Mouse (Mus musculus) hindbrain, embryonic 15.5 days (tissue): ENCODE results near the gene Igf2bp2. TPM values are rescaled to one million over a fixed set of nuclear protein-coding genes. Genes with fewer than 3 reads are reported as not detected.
A peak's percentile ranks its signal among the peaks of the same experiment; 100 is the strongest.

Experiments
- ATAC-seq: fragments of 200-750 bp; cut with Nextera tagmentation; 2 replicates; pipeline ENCODE4 v1.8.0; 2017; ENCODE audit warnings: low read depth, moderate number of reproducible peaks, moderate TSS enrichment; ENCODE audit not compliant: low FRiP score
- H3K27ac ChIP-seq: fragments of 300-500 bp; sonication (generic); replicated peaks from 2 replicates; pipeline ENCODE4 v1.5.1; 2015; ENCODE audit warnings: mild to moderate bottlenecking, inconsistent platforms
- H3K27me3 ChIP-seq: fragments of 300-500 bp; sonication (generic); 2 replicates; pipeline ENCODE4 v1.6.1; 2015; ENCODE audit warnings: control low read depth, inconsistent platforms
- H3K36me3 ChIP-seq: fragments of 300-500 bp; sonication (generic); 2 replicates; pipeline ENCODE4 v1.6.1; 2015; ENCODE audit warnings: control low read depth, inconsistent platforms
- H3K4me1 ChIP-seq: fragments of 300-500 bp; sonication (generic); replicated peaks from 2 replicates; pipeline ENCODE4 v1.6.1; 2015; ENCODE audit warnings: control low read depth, inconsistent platforms
- H3K4me2 ChIP-seq: fragments of 300-500 bp; sonication (generic); 2 replicates; pipeline ENCODE4 v1.6.1; 2015; ENCODE audit warnings: moderate library complexity, mild to moderate bottlenecking, inconsistent platforms
- H3K4me3 ChIP-seq: fragments of 300-500 bp; sonication (generic); 2 replicates; pipeline ENCODE4 v1.5.1; 2015; ENCODE audit warnings: mild to moderate bottlenecking, inconsistent platforms
- H3K9ac ChIP-seq: fragments of 300-500 bp; sonication (generic); 2 replicates; pipeline ENCODE4 v1.6.1; 2015; ENCODE audit warnings: inconsistent platforms
- H3K9me3 ChIP-seq: fragments of 300-500 bp; sonication (generic); 2 replicates; pipeline ENCODE4 v1.6.1; 2016; ENCODE audit warnings: control low read depth, inconsistent platforms
- WGBS: fragments of 180-500 bp; shearing (Covaris S2); methylation state at CpG from one replicate; pipeline ENCODE4 v1.1.7; 2015; 5-methylcytosine and 5-hydroxymethylcytosine counted together
- polyA plus RNA-seq: library from polyadenylated mRNA; unstranded; fragments of >200 nt; fragmentation: Nextera tagmentation; extraction: Ambion mirVana; gene quantifications from 2 replicates; pipeline ENCODE4 v1.2.1, GENCODE M21; 2015

Igf2bp2 gene
- polyA plus RNA-seq, 1 experiment from 2014 or later = 20.3 TPM

DNA sequence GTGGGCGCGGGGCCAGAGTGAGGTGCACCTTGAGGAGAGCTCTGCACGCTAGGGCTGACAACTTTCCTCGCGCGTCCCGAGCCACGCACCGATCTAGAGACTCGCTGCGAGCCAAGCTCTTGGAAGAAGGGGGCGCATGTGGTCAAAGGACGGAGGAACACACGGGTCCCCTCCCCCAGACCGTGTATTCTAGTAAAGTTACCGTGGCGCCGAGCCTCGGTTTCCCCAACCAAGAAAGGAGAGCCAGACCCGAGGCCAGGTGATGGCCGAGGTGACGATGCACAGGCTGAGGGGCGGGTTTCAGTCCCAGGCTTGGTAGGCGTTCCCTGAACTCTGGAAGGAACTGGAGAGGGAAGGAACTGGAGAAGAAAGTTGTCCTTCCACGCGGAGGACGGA lies 355 bp upstream of the Igf2bp2 start:
- Histone ChIP-seq H3K36me3 (no peaks in the 10 kb centered on the region), H3K9me3 (no peaks in the 10 kb centered on the region), H3K27me3 (no peaks in the 10 kb centered on the region), H3K4me1 (peaks cover 26% of the 10 kb centered on the region), H3K27ac (peak overlapping the region; percentile 78), H3K4me2 (peak overlapping the region; percentile 93), H3K9ac (peak overlapping the region; percentile 82), H3K4me3 (peak overlapping the region; percentile 100)
- peak; percentile 74 for ATAC-seq
- WGBS = 0% methylated on average over 27 of the region's 27 CpGs

DNA sequence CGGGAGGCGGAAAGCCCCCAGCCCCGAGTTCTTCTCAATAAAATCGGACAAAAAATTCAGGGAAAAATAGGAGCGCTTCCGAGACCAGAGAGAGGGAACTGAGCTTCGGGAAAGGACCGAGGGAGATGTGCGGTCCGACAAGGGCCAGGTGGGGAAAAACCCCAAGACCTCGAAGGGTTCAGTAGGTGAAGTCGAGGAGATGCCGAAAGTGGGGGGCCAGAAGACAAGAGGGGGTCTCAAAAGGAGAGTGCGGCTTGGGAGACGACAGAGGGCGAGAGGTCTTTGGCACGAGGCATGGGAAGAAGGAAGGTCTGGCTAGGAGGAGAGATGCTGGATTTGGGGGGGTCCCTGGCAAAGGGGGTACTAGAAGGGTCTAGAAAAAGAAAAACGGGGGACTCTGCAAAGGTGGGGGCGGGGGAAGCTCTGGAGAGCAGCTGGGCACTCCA lies 1.0 kb downstream of the Igf2bp2 start:
- Histone ChIP-seq H3K4me1 (peaks cover 26% of the 10 kb centered on the region), H3K9me3 (no peaks in the 10 kb centered on the region), H3K27ac (peak overlapping the region; percentile 78), H3K27me3 (no peaks in the 10 kb centered on the region), H3K4me2 (peak overlapping the region; percentile 93), H3K36me3 (no peaks in the 10 kb centered on the region), H3K4me3 (peak overlapping the region; percentile 100), H3K9ac (peak overlapping the region; percentile 82)
- under 1% methylated on average over 19 of the region's 19 CpGs for WGBS
- peak; percentile 15; the same call in 1 of the 2 replicates for ATAC-seq

- Histone ChIP-seq H3K4me3 (peak overlapping the region; percentile 100), H3K27ac (peak overlapping the region; percentile 78), H3K36me3 (no peaks in the 10 kb centered on the region), H3K27me3 (no peaks in the 10 kb centered on the region), H3K9ac (peak overlapping the region; percentile 82), H3K4me1 (peaks cover 26% of the 10 kb centered on the region), H3K9me3 (no peaks in the 10 kb centered on the region), H3K4me2 (peak overlapping the region; percentile 93)
- WGBS = under 1% methylated on average over 70 of the region's 71 CpGs
- ATAC-seq = peak; percentile 32
Observed at GRCm38 (mm10) chr16:22161351-22162065, 1.6 kb downstream of the Igf2bp2 start.

DNA sequence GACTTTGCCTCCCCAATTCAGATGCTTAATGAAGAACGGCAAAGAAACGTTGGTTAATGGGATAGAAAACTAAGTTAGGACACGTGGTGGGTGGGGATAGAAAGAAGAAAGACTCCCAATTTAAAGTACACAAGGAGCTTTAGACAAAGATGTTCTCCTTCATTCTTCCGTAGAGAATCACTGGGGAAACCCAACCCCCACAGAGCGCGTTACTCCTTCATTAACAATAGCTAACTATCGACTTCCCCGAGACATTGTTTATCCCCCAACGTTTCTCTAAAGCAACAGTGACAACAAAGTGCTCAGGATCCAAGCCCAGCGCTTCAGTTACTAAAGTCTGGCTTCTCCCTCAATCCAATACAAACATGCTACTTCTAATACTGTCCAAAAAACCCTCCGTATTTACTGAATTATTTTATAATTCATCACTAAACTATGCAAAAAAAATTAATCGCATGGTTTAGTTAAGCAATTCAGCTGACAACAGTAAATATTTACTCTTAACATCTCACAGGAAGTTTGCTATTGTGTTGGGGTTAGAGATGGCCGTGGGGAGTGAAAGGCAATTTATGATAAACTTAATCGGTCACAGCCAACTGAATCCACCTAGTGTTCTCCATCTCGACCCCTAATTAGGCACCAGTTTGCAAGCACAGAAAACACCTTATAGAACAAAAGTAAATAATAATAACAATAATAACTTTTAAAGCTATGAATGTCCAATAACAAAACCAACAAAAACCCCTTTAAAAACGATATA lies 2.5 kb downstream of the Igf2bp2 start:
- Histone ChIP-seq H3K4me1 (peaks cover 26% of the 10 kb centered on the region), H3K9ac (0 out of 2 replicates have a peak overlapping the region, but pooled peaks have one; percentile 5), H3K4me2 (peak overlapping the region; percentile 93), H3K27ac (no peak overlapping the region), H3K36me3 (no peaks in the 10 kb centered on the region), H3K4me3 (peak overlapping the region; percentile 100), H3K9me3 (no peaks in the 10 kb centered on the region), H3K27me3 (no peaks in the 10 kb centered on the region)
- no peak for ATAC-seq
- WGBS = under 1% methylated on average over 16 of the region's 16 CpGs

GRCm38 (mm10) chr16:22152941-22153444 lies 10.1 kb downstream of the Igf2bp2 start:
- Histone ChIP-seq H3K27ac (no peak overlapping the region), H3K27me3 (no peaks in the 10 kb centered on the region), H3K9me3 (no peaks in the 10 kb centered on the region), H3K4me1 (peaks cover 11% of the 10 kb centered on the region; the same call in 1 of the 2 replicates), H3K36me3 (no peaks in the 10 kb centered on the region), H3K9ac (no peak overlapping the region), H3K4me2 (no peak overlapping the region), H3K4me3 (no peak overlapping the region)
- no peak for ATAC-seq
- WGBS = 89% methylated on average over 11 of the region's 11 CpGs

DNA sequence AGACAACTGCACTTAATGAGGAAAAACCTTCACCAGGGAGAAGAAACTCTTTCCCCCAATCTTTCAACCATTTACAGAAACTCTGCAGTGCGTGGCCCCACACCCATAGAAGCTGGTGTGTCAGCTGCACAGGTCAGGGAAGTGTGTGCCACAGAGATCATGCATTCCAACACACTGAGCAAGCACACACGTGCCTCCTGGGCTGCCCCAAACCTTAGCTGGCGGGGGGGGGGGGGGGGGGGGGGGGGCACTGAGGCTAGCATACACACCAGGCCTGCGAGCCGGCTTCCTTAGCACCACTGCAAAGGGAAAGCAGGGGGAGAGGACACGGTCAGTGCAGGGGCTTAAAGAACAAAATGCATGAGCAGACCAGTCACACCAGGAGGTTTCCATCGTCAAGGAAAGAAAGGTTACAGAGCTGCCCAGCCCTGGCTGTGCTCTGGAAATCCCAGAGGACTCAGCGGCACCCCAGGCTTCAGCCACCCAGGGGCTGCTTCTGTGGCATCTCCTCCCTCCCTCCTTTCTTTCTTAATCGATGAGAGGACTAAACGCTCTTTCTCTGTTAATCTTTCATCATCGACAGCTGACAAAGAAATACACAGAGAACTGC lies 11.3 kb downstream of the Igf2bp2 start:
- H3K27ac ChIP-seq = no peak overlapping the region
- no peaks in the 10 kb centered on the region for H3K36me3 ChIP-seq
- H3K9ac ChIP-seq = peak overlapping the region; percentile 22; the same call in 1 of the 2 replicates
- no peak overlapping the region for H3K4me3 ChIP-seq
- peak overlapping the region; percentile 28 for H3K4me2 ChIP-seq
- ATAC-seq = no peak
- 10% methylated on average over 8 of the region's 11 CpGs for WGBS
- H3K27me3 ChIP-seq = no peaks in the 10 kb centered on the region
- H3K9me3 ChIP-seq = no peaks in the 10 kb centered on the region
- H3K4me1 ChIP-seq = peaks cover 11% of the 10 kb centered on the region; the same call in 1 of the 2 replicates

GRCm38 (mm10) chr16:22150421-22150820 lies 12.7 kb downstream of the Igf2bp2 start:
- Histone ChIP-seq H3K9ac (no peak overlapping the region), H3K4me2 (no peak overlapping the region), H3K4me1 (peaks cover 11% of the 10 kb centered on the region; the same call in 1 of the 2 replicates), H3K36me3 (no peaks in the 10 kb centered on the region), H3K4me3 (no peak overlapping the region), H3K9me3 (no peaks in the 10 kb centered on the region), H3K27me3 (no peaks in the 10 kb centered on the region), H3K27ac (no peak overlapping the region)
- ATAC-seq = no peak
- WGBS = 32% methylated on average over 2 of the region's 2 CpGs

DNA sequence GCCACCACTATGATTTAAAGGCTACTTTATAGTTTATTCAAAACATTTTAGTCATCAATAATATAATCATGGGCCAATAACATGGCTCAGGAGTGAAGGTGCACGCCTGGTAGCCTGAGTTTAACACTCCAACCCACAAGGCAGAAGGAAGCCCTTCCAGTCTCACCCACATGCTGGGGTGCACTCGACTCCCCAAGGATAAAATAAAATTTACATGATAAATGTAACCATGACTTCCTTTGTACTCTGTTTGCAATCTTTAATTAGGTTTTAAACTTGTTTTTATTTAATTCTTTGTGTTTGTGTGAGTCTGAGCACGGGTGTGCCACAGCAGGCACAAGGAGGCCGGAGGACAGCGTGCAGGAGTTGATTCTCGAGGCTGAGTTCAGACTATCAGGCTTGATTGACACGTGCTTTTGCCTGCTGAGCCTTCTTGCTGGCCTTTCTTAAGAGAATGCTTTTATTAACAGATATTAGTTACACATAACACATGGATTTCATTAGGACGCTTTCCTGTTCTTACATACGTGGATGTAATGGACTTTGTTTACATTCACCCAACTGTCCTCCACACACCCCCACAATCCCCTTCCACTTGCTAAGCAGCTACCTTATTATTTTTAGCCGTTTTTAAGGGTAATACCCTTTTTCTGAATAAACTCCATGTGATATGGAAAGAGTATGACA lies 13.3 kb downstream of the Igf2bp2 start:
- Histone ChIP-seq H3K9me3 (no peaks in the 10 kb centered on the region), H3K27me3 (no peaks in the 10 kb centered on the region), H3K9ac (no peak overlapping the region), H3K4me1 (peaks cover 11% of the 10 kb centered on the region; the same call in 1 of the 2 replicates), H3K4me2 (no peak overlapping the region), H3K4me3 (no peak overlapping the region), H3K36me3 (no peaks in the 10 kb centered on the region), H3K27ac (no peak overlapping the region)
- 37% methylated on average over 10 of the region's 10 CpGs for WGBS
- ATAC-seq = no peak

DNA sequence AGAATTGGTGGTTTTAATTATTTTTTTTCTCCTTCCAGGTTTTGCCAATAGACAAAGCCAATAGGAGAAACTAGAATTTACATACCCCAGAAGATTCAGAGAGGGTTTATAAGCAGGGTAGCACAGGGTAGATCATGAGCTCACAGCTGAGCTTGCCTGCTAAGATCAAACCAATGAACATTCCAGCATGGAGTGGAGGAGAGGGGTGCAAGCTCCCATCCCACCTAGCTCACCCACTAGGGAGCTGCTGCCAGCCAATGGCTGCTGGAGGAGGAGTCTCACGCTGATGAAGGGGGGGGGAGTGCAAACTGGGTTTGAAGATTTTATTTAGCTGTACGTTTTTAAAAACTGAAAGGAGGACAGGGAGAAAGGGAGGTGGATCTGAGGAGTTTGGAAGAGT lies 14.0 kb downstream of the Igf2bp2 start:
- no peaks in the 10 kb centered on the region for H3K9me3 ChIP-seq
- no peaks in the 10 kb centered on the region for H3K27me3 ChIP-seq
- 35% methylated on average over 2 of the region's 2 CpGs for WGBS
- no peaks in the 10 kb centered on the region for H3K36me3 ChIP-seq
- H3K4me2 ChIP-seq = no peak overlapping the region
- H3K4me1 ChIP-seq = peaks cover 11% of the 10 kb centered on the region; the same call in 1 of the 2 replicates
- H3K27ac ChIP-seq = no peak overlapping the region
- H3K9ac ChIP-seq = no peak overlapping the region
- ATAC-seq = no peak
- no peak overlapping the region for H3K4me3 ChIP-seq

DNA sequence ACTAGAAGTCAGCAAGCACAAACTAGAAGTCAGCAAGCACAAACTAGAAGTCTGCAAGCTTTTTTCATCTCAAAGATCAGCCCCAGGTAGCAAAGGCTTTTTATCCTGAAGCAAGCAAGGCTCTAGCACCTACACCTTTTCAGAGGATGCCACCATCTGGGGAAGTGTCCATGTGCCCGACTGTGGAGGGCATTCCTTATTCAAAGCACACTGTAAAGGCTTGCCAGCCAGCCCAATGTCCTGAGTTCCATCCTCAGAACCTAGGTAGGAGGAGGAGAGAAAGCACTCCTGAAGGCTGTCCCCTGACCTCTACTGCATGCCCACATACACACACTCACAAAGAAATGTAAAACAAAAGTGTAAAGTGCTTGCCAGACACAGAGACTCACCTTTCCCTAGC lies 16.0 kb downstream of the Igf2bp2 start:
- ATAC-seq = no peak
- Histone ChIP-seq H3K27me3 (no peaks in the 10 kb centered on the region), H3K36me3 (no peaks in the 10 kb centered on the region), H3K9me3 (no peaks in the 10 kb centered on the region), H3K4me2 (no peak overlapping the region), H3K4me3 (no peak overlapping the region), H3K4me1 (peaks cover 8% of the 10 kb centered on the region; the same call in 1 of the 2 replicates), H3K27ac (no peak overlapping the region), H3K9ac (no peak overlapping the region)
- WGBS = 67% methylated on average over 1 of the region's 1 CpGs

- 0 out of 2 replicates have a peak, but pooled peaks cover 5% of the 10 kb centered on the region for H3K4me1 ChIP-seq
- WGBS = 90% methylated on average over 7 of the region's 7 CpGs
- no peak overlapping the region for H3K27ac ChIP-seq
- no peak overlapping the region for H3K4me2 ChIP-seq
- H3K27me3 ChIP-seq = no peaks in the 10 kb centered on the region
- ATAC-seq = no peak
- H3K4me3 ChIP-seq = no peak overlapping the region
- no peaks in the 10 kb centered on the region for H3K36me3 ChIP-seq
- H3K9me3 ChIP-seq = no peaks in the 10 kb centered on the region
- H3K9ac ChIP-seq = no peak overlapping the region
Observed at GRCm38 (mm10) chr16:22146071-22146470, 17.0 kb downstream of the Igf2bp2 start.
